Mouse (Mus musculus) ES-E14 (cell line): ENCODE measurements around the gene Rhbdd3. TPM values are rescaled to one million over a fixed set of nuclear protein-coding genes. Genes with fewer than 3 reads are reported as not detected.
"Not testable (repeated sequence)": the region's sequence is repeated elsewhere in the genome, so short reads cannot be mapped to it uniquely, and the experiment has no call there.

Experiments used
- DNase-seq: peaks from one replicate; pipeline ENCODE4 v3.0.0-alpha.2; 2013; ENCODE audit warnings: low read depth, low spot score
- H3K27ac ChIP-seq: 2 replicates; pipeline ENCODE4 v1.5.1; 2012; ENCODE audit warnings: low read depth, mild to moderate bottlenecking, low read length, moderate library complexity, mixed read lengths; ENCODE audit not compliant: poor library complexity, insufficient read depth, severe bottlenecking
- H3K36me3 ChIP-seq: 2 replicates; pipeline ENCODE4 v1.6.1; 2012; ENCODE audit warnings: mild to moderate bottlenecking, low read length, moderate library complexity, mixed read lengths; ENCODE audit not compliant: control insufficient read depth, poor library complexity, insufficient read depth, severe bottlenecking
- H3K4me1 ChIP-seq, 2 experiments: fragments of 150-350 bp in 1 of 2; sonication (generic) in 1 of 2; 2 replicates each; pipeline ENCODE4 v1.6.1; 2012; ENCODE audit warnings: low read length in 2 of 2, mild to moderate bottlenecking in 1 of 2, mixed read lengths in 1 of 2; ENCODE audit not compliant: control insufficient read depth in 2 of 2, insufficient read depth in 2 of 2, poor library complexity in 1 of 2
- H3K4me3 ChIP-seq, 2 experiments: fragments of 150-350 bp in 1 of 2; sonication (generic) in 1 of 2; 2 replicates each; pipeline ENCODE4 v1.5.1; 2012; ENCODE audit warnings: low read length in 2 of 2, low read depth in 1 of 2, mild to moderate bottlenecking in 1 of 2, mixed read lengths in 1 of 2; ENCODE audit not compliant: insufficient read depth in 1 of 2, poor library complexity in 1 of 2, severe bottlenecking in 1 of 2
- H3K9ac ChIP-seq: 2 replicates; pipeline ENCODE4 v1.6.1; 2012; ENCODE audit warnings: low read depth, mild to moderate bottlenecking, low read length, mixed read lengths; ENCODE audit not compliant: poor library complexity, insufficient read depth, severe bottlenecking
- H3K9me3 ChIP-seq: fragments of 150-350 bp; sonication (generic); 2 replicates; pipeline ENCODE4 v1.6.1; 2012; ENCODE audit warnings: low read depth, mild to moderate bottlenecking, low read length; ENCODE audit not compliant: control insufficient read depth, insufficient read depth
- CHD2 ChIP-seq: IDR thresholded peaks from 2 replicates; pipeline ENCODE4 v1.6.1; 2014; ENCODE audit warnings: mild to moderate bottlenecking, low read depth, low read length, inconsistent platforms
- HCFC1 ChIP-seq: IDR thresholded peaks from 2 replicates; pipeline ENCODE4 v1.6.1; 2012; ENCODE audit warnings: low read length, inconsistent platforms, borderline replicate concordance; ENCODE audit not compliant: insufficient read depth
- MAFK ChIP-seq: IDR thresholded peaks from 2 replicates; pipeline ENCODE4 v1.6.1; 2014; ENCODE audit warnings: mild to moderate bottlenecking, low read depth, low read length, inconsistent platforms; ENCODE audit not compliant: insufficient read depth
- ZC3H11A ChIP-seq: IDR thresholded peaks from 2 replicates; pipeline ENCODE4 v1.6.1; 2012; ENCODE audit warnings: low read depth, mild to moderate bottlenecking, inconsistent platforms, low read length, borderline replicate concordance
- ZNF384 ChIP-seq: IDR thresholded peaks from 2 replicates; pipeline ENCODE4 v1.6.1; 2012; ENCODE audit warnings: low read depth, low read length, inconsistent platforms
- in situ Hi-C, 2 experiments: fragments of 600-800 bp; cut with MboI; formaldehyde crosslinking; loops; one replicate each; pipeline ENCODE4 v1.15.1; 2025; ENCODE audit warnings: low sequenced_read_pairs in 2 of 2, inconsistent platforms in 1 of 2; ENCODE audit not compliant: unreplicated experiment in 2 of 2
- total RNA-seq: library from RNA; depleted of rRNA; stranded (reverse); fragments of 300-350 nt; gene quantifications from 2 replicates; pipeline ENCODE4 v1.2.3, GENCODE M21; 2012

The Rhbdd3 gene
- total RNA-seq, 1 experiment: 33.9 TPM

GRCm38 (mm10) chr11:5068126-5068971 is 30.4 kb upstream of the Rhbdd3 start:
- H3K9ac ChIP-seq: no peak overlapping the region
- H3K4me1 ChIP-seq: peaks cover 0 to 9% of the 10 kb centered on the region in 2 experiments; a peak in 2 of 4 replicates
- H3K27ac ChIP-seq: no peak overlapping the region
- in situ Hi-C loops: no loop called here
- H3K9me3 ChIP-seq: no peaks in the 10 kb centered on the region
- TF ChIP-seq HCFC1: no peak
- no peak for TF ChIP-seq ZC3H11A
- TF ChIP-seq CHD2: no peak
- TF ChIP-seq MAFK: no peak
- no peak for TF ChIP-seq ZNF384
- H3K4me3 ChIP-seq: no peak overlapping the region
- peaks cover 40% of the 10 kb centered on the region for H3K36me3 ChIP-seq
- DNase-seq: no peak

- TF ChIP-seq MAFK: no peak
- TF ChIP-seq ZC3H11A: no peak
- TF ChIP-seq CHD2: no peak
- TF ChIP-seq ZNF384: no peak
- TF ChIP-seq HCFC1: no peak
- H3K9me3 ChIP-seq: no peaks in the 10 kb centered on the region
- no peaks in the 10 kb centered on the region for H3K4me1 ChIP-seq
- H3K36me3 ChIP-seq: peaks cover 42% of the 10 kb centered on the region
- no peak for DNase-seq
- H3K4me3 ChIP-seq: no peak overlapping the region
- no peak overlapping the region for H3K27ac ChIP-seq
- no peak overlapping the region for H3K9ac ChIP-seq
- in situ Hi-C loops: no loop called here
Measured at GRCm38 (mm10) chr11:5074882-5075281, 23.8 kb upstream of the Rhbdd3 start.

- Histone ChIP-seq H3K9me3 (no peaks in the 10 kb centered on the region), H3K9ac (no peak overlapping the region), H3K4me3 (no peak overlapping the region), H3K27ac (no peak overlapping the region), H3K4me1 (no peaks in the 10 kb centered on the region), H3K36me3 (peaks cover 39% of the 10 kb centered on the region)
- TF ChIP-seq MAFK (no peak), ZNF384 (no peak), CHD2 (no peak), ZC3H11A (no peak)
- in situ Hi-C loops: no loop called here
- DNase-seq: no peak
Measured at GRCm38 (mm10) chr11:5075760-5076159, 23.0 kb upstream of the Rhbdd3 start.

- H3K27ac ChIP-seq, H3K9ac ChIP-seq, H3K4me3 ChIP-seq, H3K9me3 ChIP-seq, DNase-seq, in situ Hi-C loops, H3K4me1 ChIP-seq: not testable (repeated sequence)
- H3K36me3 ChIP-seq: peaks cover 35% of the 10 kb centered on the region
Measured at GRCm38 (mm10) chr11:5076843-5077242, 21.9 kb upstream of the Rhbdd3 start.

GRCm38 (mm10) chr11:5089147-5089546 is 9.6 kb upstream of the Rhbdd3 start:
- H3K36me3 ChIP-seq: peaks cover 35% of the 10 kb centered on the region
- in situ Hi-C loops: no loop called here
- no peaks in the 10 kb centered on the region for H3K4me1 ChIP-seq
- DNase-seq: no peak
- H3K27ac ChIP-seq: no peak overlapping the region
- TF ChIP-seq ZC3H11A (no peak), MAFK (no peak), ZNF384 (no peak)
- no peak overlapping the region for H3K9ac ChIP-seq
- H3K4me3 ChIP-seq: no peak overlapping the region
- H3K9me3 ChIP-seq: no peaks in the 10 kb centered on the region
